Mouse (Mus musculus) myocyte (in vitro differentiated cells): Measurements from ENCODE around the gene Prickle4.

Experiments used
- CEBPB ChIP-seq: IDR thresholded peaks from 2 replicates; pipeline ENCODE4 v1.6.1; 2011; ENCODE audit warnings: mild to moderate bottlenecking, moderate library complexity; ENCODE audit not compliant: poor library complexity, insufficient read depth, severe bottlenecking
- E2F4 ChIP-seq: IDR thresholded peaks from one replicate; pipeline ENCODE4 v1.6.1; 2011; ENCODE audit warnings: mild to moderate bottlenecking, control low read depth, moderate library complexity; ENCODE audit not compliant: insufficient read depth
- MAX ChIP-seq: IDR thresholded peaks from one replicate; pipeline ENCODE4 v1.6.1; 2011; ENCODE audit warnings: low read depth, mild to moderate bottlenecking, control low read depth
- MYOD1 ChIP-seq, 3 experiments: IDR thresholded peaks; one replicate each; pipeline ENCODE4 v1.6.1; 2011; ENCODE audit warnings: control low read depth in 2 of 3, low read depth in 2 of 3, mild to moderate bottlenecking in 2 of 3, moderate library complexity in 1 of 3; ENCODE audit not compliant: insufficient read length in 2 of 3, control insufficient read depth in 1 of 3
- POLR2A ChIP-seq: IDR thresholded peaks from one replicate; pipeline ENCODE4 v1.6.1; 2011; ENCODE audit warnings: low read depth, mild to moderate bottlenecking, control low read depth, moderate library complexity; ENCODE audit not compliant: insufficient read length
- POLR2AphosphoS2 ChIP-seq: IDR thresholded peaks from one replicate; pipeline ENCODE4 v1.6.1; 2011; ENCODE audit warnings: low read depth, control low read depth; ENCODE audit not compliant: insufficient read length
- USF1 ChIP-seq: IDR thresholded peaks from one replicate; pipeline ENCODE4 v1.6.1; 2011; ENCODE audit warnings: low read depth, mild to moderate bottlenecking, control low read depth, moderate library complexity

DNA sequence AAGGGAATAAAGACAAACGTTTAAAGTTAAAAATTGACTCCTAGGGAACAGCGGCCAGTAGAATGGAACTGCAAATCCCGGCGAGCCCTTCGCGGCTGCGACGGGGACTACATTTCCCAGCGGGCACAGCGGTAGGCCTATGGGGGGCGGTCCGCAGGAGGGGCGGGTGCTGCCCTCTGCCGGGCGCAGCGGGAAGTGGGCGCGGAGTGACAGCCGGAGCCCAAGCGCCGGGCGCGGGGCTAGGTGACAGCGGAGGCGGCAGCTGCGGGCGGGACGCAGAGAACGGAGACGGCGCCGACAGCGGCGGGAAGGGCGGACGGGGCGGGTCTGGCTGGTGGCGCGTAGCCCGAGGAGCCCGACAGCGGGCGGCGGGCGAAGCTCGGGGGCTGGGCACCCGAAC is 42.3 kb upstream of the Prickle4 start, which contains the start of gene Tfeb:
- TF ChIP-seq MAX = no peak
- no peak for TF ChIP-seq POLR2AphosphoS2
- TF ChIP-seq USF1 = no peak
- TF ChIP-seq MYOD1 (IDR thresholded peaks at IDR 0.05; ENCODE audit: control insufficient read depth in 1 of 3, insufficient read length in 2 of 3, low read depth in 2 of 3) = peak in 2 of 3 experiments; percentile 58 to 78
- peak; percentile 41 for TF ChIP-seq E2F4
- TF ChIP-seq POLR2A = peak; percentile 28
- no peak for TF ChIP-seq CEBPB
